Mouse (Mus musculus) heart, embryonic 14.5 days (tissue): ENCODE results near the gene Paf1. TPM values are rescaled to one million over a fixed set of nuclear protein-coding genes. Genes with fewer than 3 reads are reported as not detected.
A peak's percentile ranks its signal among the peaks of the same experiment; 100 is the strongest.

ENCODE experiments used
- ATAC-seq: fragments of 200-750 bp; cut with Nextera tagmentation; 2 replicates; pipeline ENCODE4 v1.8.0; 2017; ENCODE audit warnings: low read depth, moderate TSS enrichment; ENCODE audit not compliant: insufficient number of reproducible peaks, insufficient read depth, low FRiP score
- H3K27ac ChIP-seq, 2 experiments: fragments of 200-500 bp in 1 of 2; fragments of 300-500 bp in 1 of 2; sonication (generic) in 1 of 2; replicated peaks in 1 of 2; 2 replicates each; pipeline ENCODE4 v1.5.1; 2012 to 2014; ENCODE audit warnings: low read depth in 2 of 2, low read length in 2 of 2, control low read depth in 1 of 2, mild to moderate bottlenecking in 1 of 2, mixed read lengths in 1 of 2; ENCODE audit not compliant: control insufficient read depth in 1 of 2, insufficient read depth in 1 of 2
- H3K27me3 ChIP-seq: fragments of 300-500 bp; sonication (generic); 2 replicates; pipeline ENCODE4 v1.6.1; 2014; ENCODE audit warnings: mild to moderate bottlenecking, low read length, control low read depth; ENCODE audit not compliant: control insufficient read depth, insufficient read depth
- H3K36me3 ChIP-seq: fragments of 300-500 bp; sonication (generic); 2 replicates; pipeline ENCODE4 v1.6.1; 2014; ENCODE audit warnings: mild to moderate bottlenecking, control low read depth, low read length, mixed read lengths; ENCODE audit not compliant: control insufficient read depth, insufficient read depth
- H3K4me1 ChIP-seq, 2 experiments: fragments of 200-500 bp in 1 of 2; fragments of 300-500 bp in 1 of 2; sonication (generic) in 1 of 2; 2 replicates each; pipeline ENCODE4 v1.6.1; 2012 to 2014; ENCODE audit warnings: low read length in 2 of 2, control low read depth in 1 of 2, mixed read lengths in 1 of 2; ENCODE audit not compliant: control insufficient read depth in 2 of 2, insufficient read depth in 2 of 2
- H3K4me2 ChIP-seq: fragments of 300-500 bp; sonication (generic); 2 replicates; pipeline ENCODE4 v1.6.1; 2014; ENCODE audit warnings: mild to moderate bottlenecking, low read length
- H3K4me3 ChIP-seq, 2 experiments: fragments of 200-500 bp in 1 of 2; fragments of 300-500 bp in 1 of 2; sonication (generic) in 1 of 2; 2 replicates each; pipeline ENCODE4 v1.5.1; 2012 to 2014; ENCODE audit warnings: low read length in 2 of 2, mild to moderate bottlenecking in 2 of 2, control low read depth in 1 of 2, low read depth in 1 of 2, moderate library complexity in 1 of 2; ENCODE audit not compliant: control insufficient read depth in 1 of 2, insufficient read depth in 1 of 2
- H3K9ac ChIP-seq: fragments of 300-500 bp; sonication (generic); 2 replicates; pipeline ENCODE4 v1.6.1; 2014; ENCODE audit warnings: mild to moderate bottlenecking, low read length
- H3K9me3 ChIP-seq: fragments of 300-500 bp; sonication (generic); 2 replicates; pipeline ENCODE4 v1.6.1; 2016; ENCODE audit warnings: low read length, control low read depth; ENCODE audit not compliant: control insufficient read depth
- WGBS: fragments of 180-500 bp; shearing (Covaris S2); extraction: QIAGEN DNeasy Blood & Tissue Kit; methylation state at CpG from one replicate; pipeline ENCODE4 v1.1.7; 2014; 5-methylcytosine and 5-hydroxymethylcytosine counted together
- polyA plus RNA-seq: library from polyadenylated mRNA; unstranded; fragments of >200 nt; fragmentation: Nextera tagmentation; extraction: Ambion mirVana; gene quantifications from 2 replicates; pipeline ENCODE4 v1.2.1, GENCODE M21; 2014

Gene Paf1
- polyA plus RNA-seq, 1 experiment from 2014 or later: 62.5 TPM

DNA sequence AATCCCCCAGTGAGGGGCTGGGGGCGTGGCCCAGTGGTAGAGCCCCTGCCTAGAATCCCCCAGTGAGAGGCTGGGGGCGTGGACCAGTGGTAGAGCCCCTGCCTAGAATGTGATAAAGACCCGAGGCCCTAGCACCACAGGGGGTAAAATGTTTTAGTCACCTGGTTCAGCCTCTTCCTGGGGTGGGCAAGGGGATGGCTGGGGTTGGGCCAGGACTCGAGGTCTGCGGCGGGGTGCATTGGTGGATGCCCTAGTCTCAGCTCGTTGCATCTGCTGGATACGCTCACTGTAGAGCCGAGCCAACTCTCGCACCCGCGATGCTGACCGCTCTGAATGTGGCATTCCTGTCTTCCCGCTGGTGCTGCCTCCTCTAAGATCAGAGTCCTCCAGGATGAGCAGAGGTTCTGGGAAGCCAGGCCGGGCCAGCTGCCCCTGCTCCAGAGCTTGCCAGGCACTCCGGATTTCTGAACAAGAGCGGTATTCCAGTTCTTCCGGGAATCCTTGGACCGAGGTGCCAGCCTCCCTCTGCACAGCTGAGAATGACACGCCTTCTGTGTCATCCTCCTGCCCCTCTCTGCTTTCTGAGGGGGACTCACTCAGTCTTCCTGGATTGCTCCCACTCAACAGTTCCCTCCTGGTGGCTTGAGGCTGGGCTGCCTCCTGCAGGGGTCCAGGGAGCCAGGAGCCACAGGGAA, 31.0 kb upstream of the Paf1 start:
- Histone ChIP-seq H3K4me3 (no peak overlapping the region), H3K9ac (no peak overlapping the region), H3K4me1 (peaks cover 18 to 26% of the 10 kb centered on the region in 2 experiments), H3K4me2 (no peak overlapping the region), H3K27ac (no peak overlapping the region), H3K36me3 (peaks cover 82% of the 10 kb centered on the region), H3K27me3 (no peaks in the 10 kb centered on the region), H3K9me3 (no peaks in the 10 kb centered on the region)
- ATAC-seq: no peak
- WGBS: 86% methylated on average over 20 of the region's 20 CpGs

DNA sequence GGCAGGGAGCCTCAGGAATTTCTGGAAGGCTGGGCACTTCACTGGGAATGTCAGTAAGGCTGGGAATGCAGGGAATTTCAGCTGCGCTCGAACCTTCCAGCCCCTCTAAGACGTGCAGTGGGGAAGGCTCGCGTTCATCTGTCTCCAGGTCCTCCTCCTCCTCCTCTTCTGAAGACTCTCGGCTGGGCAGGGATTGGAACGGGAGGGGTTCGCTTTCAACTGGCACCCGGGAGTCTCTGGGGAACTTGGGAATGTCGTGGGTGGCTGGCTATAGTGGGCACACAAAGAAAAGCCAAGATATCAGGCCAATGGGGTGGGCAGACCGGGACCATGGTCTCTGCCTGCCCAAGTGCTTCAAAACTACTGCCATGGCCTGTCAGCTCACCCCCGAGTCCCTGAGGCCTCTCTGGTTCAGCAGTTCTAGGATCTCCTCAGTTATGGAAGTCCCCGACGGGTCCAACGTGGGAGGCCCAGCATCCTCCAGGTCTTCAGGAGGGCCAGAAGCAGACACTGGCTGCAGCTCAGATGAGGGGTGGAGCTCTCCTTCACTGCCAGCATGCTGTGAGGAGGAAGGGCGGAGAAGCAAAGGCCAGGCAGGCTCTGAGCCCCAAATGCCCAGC, 30.2 kb upstream of the Paf1 start:
- H3K9ac ChIP-seq: no peak overlapping the region
- H3K4me1 ChIP-seq: peaks cover 11 to 18% of the 10 kb centered on the region in 2 experiments
- no peaks in the 10 kb centered on the region for H3K27me3 ChIP-seq
- H3K4me2 ChIP-seq: no peak overlapping the region
- 48% methylated on average over 16 of the region's 16 CpGs for WGBS
- no peak overlapping the region for H3K27ac ChIP-seq
- no peak for ATAC-seq
- no peaks in the 10 kb centered on the region for H3K9me3 ChIP-seq
- no peak overlapping the region for H3K4me3 ChIP-seq
- H3K36me3 ChIP-seq: peaks cover 89% of the 10 kb centered on the region

DNA sequence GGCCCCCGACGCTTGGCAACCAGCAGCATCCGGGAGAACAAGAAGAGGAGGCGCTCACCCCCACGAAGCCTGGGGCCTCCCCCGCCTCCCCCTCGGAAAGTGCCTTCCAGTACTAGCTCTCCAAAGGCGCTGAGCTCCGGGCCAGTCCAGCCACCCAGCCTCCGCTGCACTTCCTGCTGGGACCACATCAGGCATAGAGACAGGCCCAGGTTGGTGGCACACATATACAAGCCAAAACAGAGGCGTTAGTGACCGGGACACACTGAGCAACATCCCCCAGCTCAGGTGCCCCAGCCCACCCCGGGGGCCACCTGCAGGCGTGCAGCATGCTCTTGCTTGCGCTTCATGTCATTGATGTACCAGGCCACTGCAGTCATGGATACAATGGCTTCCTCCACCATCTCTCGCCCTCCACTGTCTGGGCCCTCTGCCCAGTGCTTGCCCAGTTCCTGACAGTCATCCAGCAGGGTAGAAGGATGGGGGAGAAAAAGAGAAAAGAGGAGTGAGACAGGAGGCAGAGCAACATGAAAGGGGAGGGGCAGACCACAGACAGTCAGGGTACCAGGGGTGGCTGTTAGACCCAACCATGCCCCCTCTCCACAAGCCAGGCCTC, 25.0 kb upstream of the Paf1 start:
- 87% methylated on average over 16 of the region's 16 CpGs for WGBS
- Histone ChIP-seq H3K9ac (no peak overlapping the region), H3K27ac (no peak overlapping the region), H3K4me3 (no peak overlapping the region), H3K4me1 (peaks cover 13 to 14% of the 10 kb centered on the region in 2 experiments), H3K27me3 (no peaks in the 10 kb centered on the region), H3K4me2 (no peak overlapping the region), H3K36me3 (peaks cover 74% of the 10 kb centered on the region), H3K9me3 (no peaks in the 10 kb centered on the region)
- ATAC-seq: no peak

DNA sequence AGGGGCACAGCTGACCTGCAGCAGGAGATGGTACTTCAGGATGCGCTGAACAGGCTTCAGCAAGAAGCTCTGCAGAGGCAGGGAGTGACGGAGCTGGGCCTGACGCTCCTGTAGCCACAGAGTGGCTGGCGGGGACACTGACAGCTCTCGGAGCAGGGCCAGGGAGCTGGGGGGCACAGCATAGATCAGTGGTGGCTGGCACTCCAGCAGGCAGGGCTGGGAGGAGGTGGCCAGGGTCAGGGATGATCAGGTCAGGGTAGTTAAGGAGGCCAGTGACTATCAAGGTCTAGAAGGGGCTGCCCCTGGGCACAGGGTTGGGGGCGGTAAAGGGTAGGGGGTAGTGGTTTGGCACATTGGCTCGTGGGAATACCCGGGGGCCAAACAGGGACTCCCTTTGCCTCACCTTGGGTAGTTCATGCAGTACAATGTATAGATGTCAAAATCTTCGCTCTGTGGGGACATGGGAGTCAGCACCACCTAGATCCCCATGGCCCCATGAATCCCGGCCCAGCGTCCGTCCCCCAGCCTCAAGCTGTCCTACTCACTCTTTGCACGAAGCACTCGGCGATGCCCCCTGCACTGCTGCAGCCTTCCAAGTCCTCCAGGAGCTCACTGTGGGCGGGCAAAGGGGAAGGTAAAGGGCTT, 24.4 kb upstream of the Paf1 start:
- no peak overlapping the region for H3K4me2 ChIP-seq
- 90% methylated on average over 16 of the region's 16 CpGs for WGBS
- no peak overlapping the region for H3K4me3 ChIP-seq
- H3K4me1 ChIP-seq: peaks cover 13 to 14% of the 10 kb centered on the region in 2 experiments
- peaks cover 68% of the 10 kb centered on the region for H3K36me3 ChIP-seq
- H3K27ac ChIP-seq: no peak overlapping the region
- no peaks in the 10 kb centered on the region for H3K9me3 ChIP-seq
- no peak overlapping the region for H3K9ac ChIP-seq
- no peak for ATAC-seq
- no peaks in the 10 kb centered on the region for H3K27me3 ChIP-seq

DNA sequence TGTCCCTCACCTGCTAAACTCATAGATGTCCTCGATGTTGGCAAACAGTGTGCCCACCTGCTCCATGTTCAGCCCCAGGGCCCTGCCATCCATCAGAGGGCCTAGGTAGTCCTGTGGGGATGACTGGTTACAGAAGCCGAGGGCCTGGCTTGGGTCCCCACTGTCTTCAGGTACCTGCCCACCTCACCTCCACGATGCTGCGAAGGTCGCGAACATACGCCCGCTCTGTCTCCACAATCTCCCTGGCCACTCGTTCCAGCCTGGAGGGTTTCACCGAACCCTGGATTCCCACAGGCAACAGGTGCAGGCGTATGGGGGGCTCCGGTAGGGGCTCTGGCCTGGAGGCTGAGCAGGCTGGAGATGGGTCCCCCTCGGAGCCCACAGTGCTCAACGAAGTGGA, 22.7 kb upstream of the Paf1 start:
- Histone ChIP-seq H3K36me3 (peaks cover 51% of the 10 kb centered on the region), H3K27ac (no peak overlapping the region), H3K4me3 (peak overlapping the region; percentile 73 to 77; a peak in 2 of 4 replicates), H3K27me3 (no peaks in the 10 kb centered on the region), H3K4me2 (peak overlapping the region; percentile 95), H3K4me1 (peaks cover 13 to 18% of the 10 kb centered on the region in 2 experiments), H3K9ac (peak overlapping the region; percentile 93; the same call in 1 of the 2 replicates), H3K9me3 (no peaks in the 10 kb centered on the region)
- no peak for ATAC-seq
- WGBS: 88% methylated on average over 14 of the region's 14 CpGs

DNA sequence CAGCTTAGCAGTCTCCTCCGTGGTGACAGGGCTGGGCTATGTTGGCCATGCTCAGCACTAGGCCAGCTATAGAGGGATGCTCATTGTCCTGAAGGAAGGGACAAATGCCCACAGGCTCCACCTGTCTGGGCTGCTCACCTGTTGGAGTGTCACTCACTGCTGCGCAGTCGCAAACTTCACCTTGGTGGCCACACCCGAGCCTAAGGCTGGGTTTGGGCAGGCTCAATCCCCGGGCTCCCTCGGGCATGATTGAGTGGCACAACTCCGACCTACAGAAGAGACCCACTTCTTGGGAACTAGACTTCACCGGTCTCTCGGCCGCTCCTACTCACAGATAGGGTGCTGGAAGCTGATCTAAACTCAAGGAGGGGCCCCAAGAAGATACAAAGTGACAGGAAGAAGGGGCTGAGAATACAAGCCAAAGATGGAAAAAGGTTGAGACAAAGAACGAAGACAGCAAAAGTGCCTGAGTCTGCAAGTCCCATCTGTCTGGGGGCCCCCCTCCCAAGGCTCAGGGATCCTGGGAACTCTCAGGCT, 21.7 kb upstream of the Paf1 start:
- H3K9ac ChIP-seq: peak overlapping the region; percentile 93
- no peak for ATAC-seq
- peaks cover 18 to 22% of the 10 kb centered on the region in 2 experiments for H3K4me1 ChIP-seq
- peaks cover 42% of the 10 kb centered on the region for H3K36me3 ChIP-seq
- H3K9me3 ChIP-seq: no peaks in the 10 kb centered on the region
- H3K4me2 ChIP-seq: peak overlapping the region; percentile 95
- H3K27me3 ChIP-seq: no peaks in the 10 kb centered on the region
- H3K4me3 ChIP-seq: peak overlapping the region; percentile 73 to 77
- 9% methylated on average over 11 of the region's 11 CpGs for WGBS
- H3K27ac ChIP-seq: peak overlapping the region; percentile 49 to 89; a peak in 3 of 4 replicates

DNA sequence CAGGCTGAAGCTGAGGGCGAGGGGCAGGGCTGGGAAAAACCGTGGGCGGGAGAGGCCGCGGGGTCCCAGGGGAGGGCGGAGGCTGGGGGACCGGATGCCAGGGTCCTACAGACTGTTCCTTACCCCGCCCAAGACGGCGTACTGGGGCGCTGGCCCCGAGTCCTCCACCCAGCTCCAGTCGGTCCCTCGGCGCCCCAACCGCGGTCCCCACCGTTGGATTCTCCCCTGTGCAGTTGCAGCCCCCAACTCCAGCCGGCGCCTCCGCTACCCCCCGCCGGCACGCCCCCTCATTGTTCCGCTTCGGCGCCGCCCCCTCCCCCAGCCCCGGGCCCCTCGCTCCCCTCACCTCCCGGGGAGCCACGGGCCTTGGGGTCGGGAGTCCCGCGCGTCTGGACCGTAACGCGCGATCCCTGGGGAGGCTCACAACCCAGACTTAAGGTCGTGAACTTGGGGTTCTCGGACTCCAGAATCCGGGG, 21.2 kb upstream of the Paf1 start:
- 0 out of 2 replicates have a peak, but pooled peaks have one; percentile 1 for ATAC-seq
- peaks cover 21 to 27% of the 10 kb centered on the region in 2 experiments for H3K4me1 ChIP-seq
- WGBS: under 1% methylated on average over 36 of the region's 43 CpGs

More for the DNA sequence above, 21.2 kb upstream of the Paf1 start:
- peak overlapping the region; percentile 93 for H3K9ac ChIP-seq
- H3K27me3 ChIP-seq: no peaks in the 10 kb centered on the region
- H3K4me2 ChIP-seq: peak overlapping the region; percentile 95
- H3K9me3 ChIP-seq: no peaks in the 10 kb centered on the region
- peak overlapping the region; percentile 86 to 89 for H3K27ac ChIP-seq
- peaks cover 36% of the 10 kb centered on the region for H3K36me3 ChIP-seq
- peak overlapping the region; percentile 73 to 77 for H3K4me3 ChIP-seq
